Mouse (Mus musculus): ENCODE measurements around the gene Dhx32.
"Not testable (repeated sequence)": the region's sequence is repeated elsewhere in the genome, so short reads cannot be mapped to it uniquely, and the experiment has no call there.

Dhx32 gene

GRCm38 (mm10) chr7:133729351-133729750 lies 53.2 kb downstream of the Dhx32 start:
- in situ Hi-C loops (cut with MboI, MseI): loop anchor here (10.0 kb wide), 1 partner anchor 1965 kb away; no protein-coding TSS in a partner anchor

GRCm38 (mm10) chr7:133727027-133727426 lies 55.5 kb downstream of the Dhx32 start:
- in situ Hi-C loops (cut with MboI, MseI): loop anchor here (10.0 kb wide), 1 partner anchor 1968 kb away; no protein-coding TSS in a partner anchor

- in situ Hi-C loops (cut with MboI, MseI): loop anchor here (10.0 kb wide), 1 partner anchor 1969 kb away; no protein-coding TSS in a partner anchor
These were observed 57.0 kb downstream of the Dhx32 start for GRCm38 (mm10) chr7:133725571-133725970.

- in situ Hi-C loops (cut with MboI, MseI): loop anchor here (10.0 kb wide), 1 partner anchor 1970 kb away; no protein-coding TSS in a partner anchor
These were observed 57.7 kb downstream of the Dhx32 start for GRCm38 (mm10) chr7:133724844-133725243.

- in situ Hi-C loops (cut with MboI, MseI): loop anchor here (10.0 kb wide), 1 partner anchor 1974 kb away; no protein-coding TSS in a partner anchor
These were observed 61.9 kb downstream of the Dhx32 start for GRCm38 (mm10) chr7:133720616-133721015.

- in situ Hi-C loops (cut with MboI, MseI): no loop called here
These were observed 63.9 kb downstream of the Dhx32 start for GRCm38 (mm10) chr7:133718580-133718979.

GRCm38 (mm10) chr7:133715387-133715786 lies 67.1 kb downstream of the Dhx32 start:
- in situ Hi-C loops (cut with MboI, MseI): no loop called here

- in situ Hi-C loops (cut with MboI, MseI): no loop called here
These were observed 75.2 kb downstream of the Dhx32 start for GRCm38 (mm10) chr7:133707301-133707700.

GRCm38 (mm10) chr7:133703906-133704305 lies 78.6 kb downstream of the Dhx32 start:
- in situ Hi-C loops (cut with MboI, MseI): no loop called here

- in situ Hi-C loops (cut with MboI, MseI): no loop called here
These were observed 80.2 kb downstream of the Dhx32 start for GRCm38 (mm10) chr7:133702333-133702732.

GRCm38 (mm10) chr7:133701366-133701765 lies 81.2 kb downstream of the Dhx32 start:
- in situ Hi-C loops (cut with MboI, MseI): no loop called here

- in situ Hi-C loops (cut with MboI, MseI): no loop called here
These were observed 82.6 kb downstream of the Dhx32 start for GRCm38 (mm10) chr7:133699885-133700284.

GRCm38 (mm10) chr7:133698021-133698709 lies 84.4 kb downstream of the Dhx32 start:
- in situ Hi-C loops (cut with MboI, MseI): no loop called here

GRCm38 (mm10) chr7:133685644-133686043 lies 96.9 kb downstream of the Dhx32 start:
- in situ Hi-C loops (cut with MboI, MseI): not testable (repeated sequence)

- in situ Hi-C loops (cut with MboI, MseI): no loop called here
These were observed 97.8 kb downstream of the Dhx32 start for GRCm38 (mm10) chr7:133684701-133685100.

GRCm38 (mm10) chr7:133684110-133684509 lies 98.4 kb downstream of the Dhx32 start:
- in situ Hi-C loops (cut with MboI, MseI): no loop called here

GRCm38 (mm10) chr7:133683626-133684025 lies 98.9 kb downstream of the Dhx32 start:
- in situ Hi-C loops (cut with MboI, MseI): no loop called here

GRCm38 (mm10) chr7:133679961-133680360 lies 102.6 kb downstream of the Dhx32 start, which contains the start of gene Mmp21:
TSS of gene Mmp21 (minus strand) at chr7:133680061.
- in situ Hi-C loops (cut with MboI, MseI): no loop called here

- in situ Hi-C loops (cut with MboI, MseI): no loop called here
These were observed 103.1 kb downstream of the Dhx32 start for GRCm38 (mm10) chr7:133679439-133679838.

GRCm38 (mm10) chr7:133678716-133679115 lies 103.8 kb downstream of the Dhx32 start:
- in situ Hi-C loops (cut with MboI, MseI): no loop called here

- in situ Hi-C loops (cut with MboI, MseI): no loop called here
These were observed 106.5 kb downstream of the Dhx32 start for GRCm38 (mm10) chr7:133676002-133676401.
